In genomic region chr3:51518763-51519121, GRCm38 (mm10) we compare ENCODE assay signal across 17 mouse cellular contexts. TPM values are rescaled to one million over a fixed set of nuclear protein-coding genes. Genes with fewer than 3 reads are reported as not detected.
DNase-seq lines count a peak whose midpoint lies in the region; ATAC-seq and TF ChIP-seq lines count a peak whose summit lies in the region.
"Had no signal": no experiment of that assay in that cellular context is flagged by ENCODE, and none has a peak within 500 bp of the region (broad histone marks: within the 10 kb centered on the region; RNA-seq: fewer than 3 reads in every experiment).

No protein-coding gene starts in this region.

- TF ChIP-seq CTCF in lung, postnatal 0 days (IDR thresholded peaks at IDR 0.05) = no peak
- TF ChIP-seq CTCF in stomach, postnatal 0 days (IDR thresholded peaks at IDR 0.05; ENCODE audit: low read depth) = no peak

- H3K4me3 ChIP-seq in lung, postnatal 0 days (ENCODE audit: low read depth, low read length) = no peak overlapping the region
- H3K4me3 ChIP-seq in liver, embryonic 15.5 days (replicated peaks) = peak overlapping the region; percentile 26; the same call in 1 of the 2 replicates
- no peak overlapping the region for H3K4me3 ChIP-seq in stomach, postnatal 0 days (ENCODE audit: low read depth, low read length)
- H3K4me3 ChIP-seq: embryonic facial prominence, embryonic 13.5 days; forebrain, embryonic 15.5 days; hindbrain, embryonic 13.5 days; midbrain, embryonic 15.5 days; neural tube, embryonic 13.5 days had no signal

- ATAC-seq in lung, postnatal 0 days = peak; percentile 9; the same call in 1 of the 2 replicates
- peak; percentile 6 to 8; a peak in 1 of 4 replicates for ATAC-seq in hematopoietic stem cell, adult 5-6 weeks (replicated peaks in 1 of 2; ENCODE audit: insufficient read depth in 1 of 2, low FRiP score in 2 of 2, low TSS enrichment in 1 of 2, low read depth in 1 of 2, poor library complexity in 2 of 2, severe bottlenecking in 2 of 2)
- peak; percentile 67 for ATAC-seq in liver, embryonic 15.5 days (ENCODE audit: insufficient read depth)
- ATAC-seq in stomach, postnatal 0 days (ENCODE audit: low FRiP score, low TSS enrichment) = peak; percentile 63
- ATAC-seq: forebrain, embryonic 15.5 days; midbrain, embryonic 15.5 days had no signal

- TF ChIP-seq EP300 in lung, postnatal 0 days (IDR thresholded peaks at IDR 0.05) = no peak
- TF ChIP-seq EP300 in stomach, postnatal 0 days (optimal IDR thresholded peaks at IDR 0.05) = no peak

- no peak overlapping the region for H3K27ac ChIP-seq in lung, postnatal 0 days (ENCODE audit: low read length)
- H3K27ac ChIP-seq in liver, embryonic 15.5 days (replicated peaks) = peak overlapping the region; percentile 72
- H3K27ac ChIP-seq in stomach, postnatal 0 days (replicated peaks) = 0 out of 2 replicates have a peak overlapping the region, but pooled peaks have one; percentile 53
- H3K27ac ChIP-seq: embryonic facial prominence, embryonic 13.5 days; forebrain, embryonic 15.5 days; hindbrain, embryonic 13.5 days; midbrain, embryonic 15.5 days; neural tube, embryonic 13.5 days had no signal

- no peaks in the 10 kb centered on the region for H3K27me3 ChIP-seq in lung, postnatal 0 days (replicated peaks; ENCODE audit: insufficient read depth, low read length)
- no peaks in the 10 kb centered on the region for H3K27me3 ChIP-seq in liver, embryonic 15.5 days
- H3K27me3 ChIP-seq in stomach, postnatal 0 days (ENCODE audit: control insufficient read depth, insufficient read depth, low read length) = no peaks in the 10 kb centered on the region
- H3K27me3 ChIP-seq: embryonic facial prominence, embryonic 13.5 days; forebrain, embryonic 15.5 days; hindbrain, embryonic 13.5 days; midbrain, embryonic 15.5 days; neural tube, embryonic 13.5 days had no signal

- no peaks in the 10 kb centered on the region for H3K4me1 ChIP-seq in lung, postnatal 0 days (ENCODE audit: insufficient read depth, low read depth, low read length)
- H3K4me1 ChIP-seq in liver, embryonic 15.5 days (replicated peaks) = peaks cover 30% of the 10 kb centered on the region
- H3K4me1 ChIP-seq in stomach, postnatal 0 days (replicated peaks; ENCODE audit: control insufficient read depth, insufficient read depth) = no peaks in the 10 kb centered on the region
- H3K4me1 ChIP-seq: forebrain, embryonic 15.5 days; hindbrain, embryonic 13.5 days; midbrain, embryonic 15.5 days had no signal

- no peaks in the 10 kb centered on the region for H3K9me3 ChIP-seq in lung, postnatal 0 days (ENCODE audit: low read length)
- no peaks in the 10 kb centered on the region for H3K9me3 ChIP-seq in liver, embryonic 15.5 days (replicated peaks)
- no peaks in the 10 kb centered on the region for H3K9me3 ChIP-seq in stomach, postnatal 0 days (ENCODE audit: control insufficient read depth, low read length)
- H3K9me3 ChIP-seq: embryonic facial prominence, embryonic 13.5 days; forebrain, embryonic 15.5 days; hindbrain, embryonic 13.5 days; midbrain, embryonic 15.5 days; neural tube, embryonic 13.5 days had no signal

- no peak overlapping the region for H3K4me2 ChIP-seq in lung, postnatal 0 days (replicated peaks; ENCODE audit: low read depth, low read length)
- peak overlapping the region; percentile 58 for H3K4me2 ChIP-seq in liver, embryonic 15.5 days
- no peak overlapping the region for H3K4me2 ChIP-seq in stomach, postnatal 0 days (replicated peaks; ENCODE audit: low read depth)
- H3K4me2 ChIP-seq: embryonic facial prominence, embryonic 13.5 days; forebrain, embryonic 15.5 days; hindbrain, embryonic 13.5 days; lung, embryonic 14.5 days; midbrain, embryonic 15.5 days; neural tube, embryonic 13.5 days had no signal

- WGBS in lung, postnatal 0 days = 62% methylated on average over 8 of the region's 8 CpGs
- WGBS in liver, embryonic 15.5 days (ENCODE audit: insufficient replicate concordance) = 13% methylated on average over 8 of the region's 8 CpGs
- WGBS in stomach, postnatal 0 days = 66% methylated on average over 8 of the region's 8 CpGs

- H3K36me3 ChIP-seq in lung, postnatal 0 days (ENCODE audit: insufficient read depth, low read length) = peaks cover 13% of the 10 kb centered on the region; the same call in 1 of the 2 replicates
- 0 out of 2 replicates have a peak, but pooled peaks cover 10% of the 10 kb centered on the region for H3K36me3 ChIP-seq in liver, embryonic 15.5 days (replicated peaks)
- H3K36me3 ChIP-seq in stomach, postnatal 0 days (ENCODE audit: control insufficient read depth, insufficient read depth, low read length) = peaks cover 6% of the 10 kb centered on the region

- DNase-seq in lung, postnatal 0 days (ENCODE audit: low spot score) = no peak
- DNase-seq in lung, postnatal 25 days (ENCODE audit: low spot score) = no peak
- peak; percentile 41 for DNase-seq in stomach, postnatal 0 days (ENCODE audit: low spot score)
- no peak for DNase-seq in testis, postnatal 14 days (ENCODE audit: low spot score)
- no peak for DNase-seq in thymus, postnatal 14 days
- DNase-seq in right cerebral cortex, postnatal 10 days (ENCODE audit: low spot score in 2 of 2) = no peak
- DNase-seq: adrenal gland, postnatal 25 days; cerebellum, adult 2 months; lung, embryonic 14.5 days; right cerebral cortex, adult 18-20 months had no signal

- no peak overlapping the region for H3K9ac ChIP-seq in lung, postnatal 0 days (replicated peaks; ENCODE audit: low read depth)
- H3K9ac ChIP-seq in liver, embryonic 15.5 days = peak overlapping the region; percentile 8; the same call in 1 of the 2 replicates
- no peak overlapping the region for H3K9ac ChIP-seq in stomach, postnatal 0 days (ENCODE audit: low read length)
- H3K9ac ChIP-seq: embryonic facial prominence, embryonic 13.5 days; forebrain, embryonic 15.5 days; hindbrain, embryonic 13.5 days; lung, embryonic 14.5 days; midbrain, embryonic 15.5 days; neural tube, embryonic 13.5 days had no signal

RNA-seq across cellular contexts. Expression of gene Rab33b, which starts 35.0 kb away (rescaled TPM):
- polyA plus RNA-seq in lung, postnatal 0 days (2015; fragmentation: Nextera tagmentation; extraction: Ambion mirVana) = 24.9 and 26.2 TPM in 2 replicates
- total RNA-seq in hematopoietic stem cell, adult 5-6 weeks (2017) = 19.1 and 20.3 TPM in 2 replicates
- polyA plus RNA-seq in liver, embryonic 15.5 days (2015; fragmentation: Nextera tagmentation; extraction: Ambion mirVana) = 4.4 and 4.7 TPM in 2 replicates
- 15.9 TPM in 2 replicates for polyA plus RNA-seq in stomach, postnatal 0 days (2015; fragmentation: Nextera tagmentation; extraction: Ambion mirVana)

RNA-seq across cellular contexts. Expression of gene Setd7, which starts 41.9 kb away (rescaled TPM):
- 2.1 TPM in 2 replicates for polyA plus RNA-seq in lung, postnatal 0 days (2015; fragmentation: Nextera tagmentation; extraction: Ambion mirVana)
- total RNA-seq in hematopoietic stem cell, adult 5-6 weeks (2017) = 47.3 and 47.4 TPM in 2 replicates
- 0.45 and 0.46 TPM in 2 replicates for polyA plus RNA-seq in liver, embryonic 15.5 days (2015; fragmentation: Nextera tagmentation; extraction: Ambion mirVana)
- 1.5 and 1.8 TPM in 2 replicates for polyA plus RNA-seq in stomach, postnatal 0 days (2015; fragmentation: Nextera tagmentation; extraction: Ambion mirVana)

Comparison
In these comparisons a context has a peak if more than half of its experiments do, and no peak if none do; other contexts are left out.
1. ATAC-seq: peak in every context shown above with its lines; median percentile 67 in liver, embryonic 15.5 days; 63 in stomach, postnatal 0 days; 9 in lung, postnatal 0 days; 7 in hematopoietic stem cell, adult 5-6 weeks.